Mouse (Mus musculus) embryonic stem cell, embryonic (primary cell): ENCODE results near the gene Ppp1r37.

Source experiments
- CTCF ChIA-PET, 4 experiments: fragments of 300-600 bp in 2 of 4; fragments of 350-600 bp in 2 of 4; sonication (Branson Sonifier 250); formaldehyde crosslinking; loops; one replicate each; lab custom pipeline; 2022; ENCODE audit warnings: inconsistent platforms in 2 of 4; lab: Charles Lee
- POLR2A ChIA-PET, 4 experiments: fragments of 300-600 bp in 2 of 4; fragments of 350-600 bp in 2 of 4; sonication (Branson Sonifier 250); formaldehyde crosslinking; loops; one replicate each; lab custom pipeline; 2022; ENCODE audit warnings: antibody characterized with exemption in 4 of 4, inconsistent platforms in 1 of 4; lab: Charles Lee

Gene Ppp1r37

DNA sequence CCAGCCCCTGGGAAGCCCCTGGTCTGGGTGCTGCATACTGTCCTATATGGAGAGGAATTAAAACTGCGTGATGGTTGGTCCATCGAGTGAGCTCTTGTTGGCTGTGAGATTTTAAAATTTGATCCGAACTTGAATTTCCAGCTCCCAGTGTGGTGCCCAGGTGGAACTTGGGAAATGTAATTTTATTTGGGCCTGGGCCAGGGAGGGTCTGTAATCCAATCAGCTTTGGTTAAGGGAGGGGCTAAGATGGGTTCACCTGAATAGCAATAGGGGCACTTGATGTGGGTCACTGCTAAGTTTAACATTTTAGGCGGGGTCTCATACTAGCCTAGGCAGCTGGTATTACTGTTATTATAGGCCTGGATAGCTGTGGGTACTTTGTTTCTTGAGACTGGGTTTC lies 15.6 kb upstream of the Ppp1r37 start:
- POLR2A ChIA-PET = interaction anchor here (0.5 to 4.5 kb wide), 33 partner anchors 8 to 250 kb away, joined by 3 to 33 read pairs (median 5); partner anchors contain the start of genes Clasrp (in 1 of the 4), Clptm1 (in 1 of the 4), Ppp1r37 (in 1 of the 4) and Relb (in 1 of the 4)
- CTCF ChIA-PET = interaction anchor here (1.2 to 5.1 kb wide), 7 partner anchors 11 to 173 kb away, joined by 3 to 48 read pairs (median 8); no protein-coding TSS in a partner anchor

DNA sequence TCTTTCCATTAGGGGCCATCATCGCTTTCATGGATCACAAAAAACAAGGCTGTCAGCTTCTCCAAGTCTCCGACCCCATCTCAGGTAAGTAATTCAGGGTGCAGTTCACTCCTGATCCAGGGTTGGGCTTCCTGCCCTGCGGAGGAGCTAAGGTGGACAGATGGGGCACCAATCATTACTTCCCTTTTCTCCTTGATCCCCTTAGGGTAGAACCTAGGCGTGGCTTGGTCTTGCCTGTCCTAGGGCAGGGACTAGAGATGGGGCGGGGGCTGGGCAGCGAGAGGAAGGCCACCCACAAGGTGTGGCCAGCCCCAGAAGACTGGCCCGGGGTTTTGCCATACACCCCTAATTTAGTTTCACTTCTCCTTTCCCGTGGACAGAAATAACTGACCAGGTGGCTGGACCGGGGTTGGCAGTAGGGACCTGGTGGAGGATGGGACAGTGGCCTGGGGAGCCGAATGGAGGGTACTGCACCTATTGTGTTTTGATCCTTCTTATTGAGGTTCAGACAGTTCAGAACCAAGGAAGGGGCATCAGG lies 15.1 kb upstream of the Ppp1r37 start:
- POLR2A ChIA-PET = interaction anchor here (0.5 to 4.5 kb wide), 25 partner anchors 8 to 251 kb away, joined by 3 to 33 read pairs (median 6); partner anchors contain the start of genes Clasrp (in 1 of the 4), Clptm1 (in 1 of the 4), Ppp1r37 (in 1 of the 4) and Relb (in 1 of the 4)
- CTCF ChIA-PET = interaction anchor here in 3 of 4 experiments (0.8 to 5.1 kb wide), 5 partner anchors 9 to 54 kb away, joined by 3 to 48 read pairs (median 14); no protein-coding TSS in a partner anchor

DNA sequence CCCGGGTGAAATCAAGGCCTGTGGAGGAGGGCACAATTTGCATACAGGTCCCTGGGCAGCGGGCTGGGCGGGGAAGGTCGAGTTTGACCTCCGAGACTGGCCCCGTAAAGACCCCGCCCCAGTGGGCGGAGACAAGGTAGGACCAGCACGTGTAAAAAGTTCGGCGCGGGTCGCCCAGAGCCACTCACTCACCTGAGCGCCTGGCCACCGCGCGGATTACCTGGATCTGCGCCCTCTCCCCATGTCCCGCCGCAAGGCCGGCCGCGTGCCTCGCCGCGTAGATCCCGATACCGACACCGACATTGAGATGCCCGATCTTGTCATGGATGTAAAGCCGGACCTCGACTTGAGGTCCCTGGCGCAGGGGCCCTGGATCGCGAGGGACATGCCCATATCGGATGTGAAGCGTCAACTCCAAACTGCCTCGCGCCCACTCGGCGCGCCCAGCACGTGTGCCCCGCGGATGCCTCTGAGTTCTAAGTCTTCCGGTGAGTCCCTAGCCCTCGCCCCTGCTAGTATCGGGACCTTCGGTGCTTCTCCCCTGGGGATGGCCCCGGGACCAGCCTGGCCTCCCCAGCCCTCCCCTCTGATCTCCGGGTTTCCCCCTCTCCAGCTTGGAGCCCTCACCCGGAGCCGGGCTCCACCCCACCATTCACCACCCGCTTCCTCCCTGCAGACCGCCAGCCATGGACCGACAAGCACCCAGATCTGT lies 14.4 kb upstream of the Ppp1r37 start, which contains the start of the genes Zfp296 and Gemin7:
Zfp296 (plus strand) TSS at position 147 of the 712 bp plus-strand sequence.
Gemin7 (minus strand) TSS at position 455 of the 712 bp plus-strand sequence.
- ChIA-PET POLR2A (interaction anchor here (0.6 to 4.5 kb wide), 16 partner anchors 8 to 214 kb away, joined by 3 to 33 read pairs (median 6); partner anchors contain the start of genes Ppp1r37 (in 2 of the 4), Clasrp (in 1 of the 4) and Relb (in 1 of the 4)), CTCF (interaction anchor here in 3 of 4 experiments (0.8 to 5.1 kb wide), 4 partner anchors 10 to 12 kb away, joined by 3 to 48 read pairs (median 27); no protein-coding TSS in a partner anchor)

DNA sequence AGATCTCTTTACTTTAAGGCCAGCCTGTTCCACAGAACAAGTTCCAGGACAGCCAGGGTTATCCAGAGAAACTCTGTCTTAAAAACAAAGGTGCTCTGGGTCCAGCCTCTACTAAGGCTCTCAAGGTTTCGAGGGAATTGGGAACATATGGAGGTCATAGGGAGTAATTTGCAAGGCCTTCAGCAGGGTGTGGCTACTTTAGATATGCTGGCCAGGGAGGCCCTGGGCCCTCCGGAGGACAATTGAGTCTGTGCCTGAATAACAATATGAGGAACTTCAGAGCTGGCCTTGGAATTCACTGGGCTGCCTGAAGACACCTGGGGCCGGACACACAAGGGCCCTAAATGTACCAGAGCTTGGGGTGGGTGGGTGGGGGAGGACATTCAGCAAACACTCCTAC lies 12.7 kb upstream of the Ppp1r37 start:
- CTCF ChIA-PET = interaction anchor here in 3 of 4 experiments (0.5 to 4.6 kb wide), 4 partner anchors 14 to 354 kb away, joined by 3 to 33 read pairs (median 7); no protein-coding TSS in a partner anchor
- POLR2A ChIA-PET = interaction anchor here (0.5 to 8.9 kb wide), 23 partner anchors 8 to 372 kb away, joined by 3 to 50 read pairs (median 4); partner anchors contain the start of genes Ppp1r37 (in 1 of the 4) and Tomm40 (in 1 of the 4)

DNA sequence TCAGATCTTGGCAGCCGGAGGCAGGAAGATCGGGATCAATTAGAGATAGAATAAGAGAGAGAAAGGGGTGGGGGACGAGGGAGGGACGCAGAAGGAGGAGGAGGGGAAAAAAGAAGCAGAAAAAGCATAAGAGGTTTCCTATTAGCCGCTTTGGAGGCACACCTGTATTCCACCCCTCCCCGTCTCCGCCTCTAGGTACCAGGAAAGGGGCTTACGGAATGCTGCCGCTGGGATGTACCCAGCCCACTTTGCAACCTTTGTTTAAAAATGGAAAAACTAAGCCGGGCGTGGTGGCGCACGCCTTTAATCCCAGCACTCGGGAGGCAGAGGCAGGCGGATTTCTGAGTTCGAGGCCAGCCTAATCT lies 10.9 kb upstream of the Ppp1r37 start:
- POLR2A ChIA-PET = interaction anchor here in 3 of 4 experiments (0.6 to 8.9 kb wide), 13 partner anchors 10 to 168 kb away, joined by 3 to 50 read pairs (median 4); partner anchors contain the start of gene Ppp1r37 (in 2 of the 3)
- CTCF ChIA-PET = interaction anchor here in 3 of 4 experiments (0.6 to 4.6 kb wide), 9 partner anchors 10 to 184 kb away, joined by 3 to 33 read pairs (median 4); no protein-coding TSS in a partner anchor

DNA sequence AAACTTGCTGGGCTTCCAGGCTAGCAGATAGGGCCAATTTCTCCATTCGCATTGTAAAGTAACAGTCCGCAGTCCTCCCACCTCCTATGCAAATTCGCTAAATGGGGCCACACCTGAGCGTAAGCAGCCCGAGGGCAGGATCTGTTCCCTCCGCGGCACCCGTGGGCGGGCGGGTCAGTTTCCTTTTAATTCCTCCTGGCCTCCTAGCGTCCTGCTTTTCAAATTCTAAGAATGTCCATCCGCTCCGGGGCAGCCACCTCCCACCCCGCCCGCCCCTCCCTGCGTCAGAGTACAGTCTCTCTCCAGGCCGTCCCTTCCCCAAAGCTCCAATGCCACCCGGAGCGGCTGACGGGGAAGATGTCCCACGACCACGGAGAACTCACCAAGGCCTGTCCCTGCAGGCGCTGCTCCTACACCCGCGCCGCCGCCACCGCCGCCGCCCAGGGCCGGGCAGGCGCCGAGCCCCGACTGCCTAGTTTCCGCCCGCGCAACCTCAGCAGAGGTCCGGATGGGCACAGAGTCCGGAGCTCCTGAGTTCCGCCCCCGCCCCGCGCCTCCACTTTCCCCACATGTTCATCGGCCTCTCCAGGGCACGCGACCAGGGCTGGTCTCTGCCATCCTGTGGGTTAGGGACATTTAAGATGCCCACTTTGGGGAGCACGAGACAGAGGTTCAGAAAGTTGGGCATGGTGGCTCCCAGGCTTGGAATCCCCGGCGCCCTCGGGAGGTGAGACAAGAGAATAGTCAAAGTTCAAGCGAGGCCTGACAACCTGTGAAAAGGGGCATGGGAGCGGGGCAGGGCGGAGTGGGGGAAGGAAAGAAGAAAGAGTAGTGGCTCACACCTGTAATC lies 10.3 kb upstream of the Ppp1r37 start:
- CTCF ChIA-PET = interaction anchor here in 3 of 4 experiments (0.6 to 4.6 kb wide), 13 partner anchors 10 to 196 kb away, joined by 3 to 33 read pairs (median 3); partner anchors contain the start of gene Ppp1r37 (in 2 of the 3)

DNA sequence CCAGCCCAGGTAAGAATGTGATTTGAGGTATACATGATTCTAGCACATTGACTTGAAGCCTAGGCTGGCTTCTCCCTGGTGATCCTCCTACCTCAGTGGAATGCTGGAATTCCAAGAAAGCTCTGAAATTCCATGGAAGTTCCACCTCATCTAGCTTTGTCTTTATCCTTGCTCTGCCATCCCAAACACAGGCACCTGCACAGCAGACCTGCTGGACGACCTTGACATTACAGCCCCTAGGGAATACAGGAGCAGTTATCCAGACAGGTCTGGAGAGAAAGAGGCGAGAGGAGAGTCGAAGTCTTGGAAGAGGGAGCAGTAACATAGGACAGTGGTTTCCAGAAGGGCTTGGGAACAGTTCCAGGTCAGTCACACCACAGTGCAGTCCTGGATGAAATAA lies 6.8 kb upstream of the Ppp1r37 start:
- POLR2A ChIA-PET = interaction anchor here in 3 of 4 experiments (0.6 to 8.9 kb wide), 20 partner anchors 8 to 175 kb away, joined by 3 to 50 read pairs (median 4); partner anchors contain the start of genes Apoe (in 1 of the 3), Bloc1s3 (in 1 of the 3), Clasrp (in 1 of the 3) and Ppp1r37 (in 1 of the 3)

More for the DNA sequence above, 10.3 kb upstream of the Ppp1r37 start:
- POLR2A ChIA-PET = interaction anchor here (0.6 to 8.9 kb wide), 21 partner anchors 10 to 247 kb away, joined by 3 to 50 read pairs (median 3); partner anchors contain the start of genes Clasrp (in 2 of the 4), Ppp1r37 (in 2 of the 4), Apoe (in 1 of the 4) and Nkpd1 (in 1 of the 4)

DNA sequence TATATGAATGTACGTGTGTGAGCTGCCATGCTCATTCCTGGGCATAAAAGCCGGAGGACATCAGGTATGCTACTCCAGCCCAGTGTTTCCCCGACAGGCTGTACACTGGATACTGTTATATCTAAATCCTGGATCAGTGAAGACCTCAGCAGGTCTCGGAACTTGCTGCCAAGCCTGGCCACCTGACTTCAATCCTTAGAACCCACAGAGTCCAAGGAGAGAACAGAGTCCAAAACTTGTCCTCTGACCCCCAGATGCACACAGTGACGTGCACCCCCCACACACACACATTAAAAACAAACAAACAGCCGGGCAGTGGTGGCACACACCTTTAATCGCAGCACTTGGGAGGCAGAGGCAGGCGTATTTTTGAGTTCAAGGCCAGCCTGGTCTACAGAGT lies 4.5 kb upstream of the Ppp1r37 start:
- CTCF ChIA-PET = interaction anchor here in 3 of 4 experiments (0.6 to 2.1 kb wide), 3 partner anchors 22 to 78 kb away, joined by 3 to 6 read pairs (median 3); no protein-coding TSS in a partner anchor

More for the DNA sequence above, 6.8 kb upstream of the Ppp1r37 start:
- CTCF ChIA-PET = interaction anchor here in 3 of 4 experiments (0.5 to 2.8 kb wide), 17 partner anchors 11 to 170 kb away, joined by 3 to 17 read pairs (median 4); no protein-coding TSS in a partner anchor

DNA sequence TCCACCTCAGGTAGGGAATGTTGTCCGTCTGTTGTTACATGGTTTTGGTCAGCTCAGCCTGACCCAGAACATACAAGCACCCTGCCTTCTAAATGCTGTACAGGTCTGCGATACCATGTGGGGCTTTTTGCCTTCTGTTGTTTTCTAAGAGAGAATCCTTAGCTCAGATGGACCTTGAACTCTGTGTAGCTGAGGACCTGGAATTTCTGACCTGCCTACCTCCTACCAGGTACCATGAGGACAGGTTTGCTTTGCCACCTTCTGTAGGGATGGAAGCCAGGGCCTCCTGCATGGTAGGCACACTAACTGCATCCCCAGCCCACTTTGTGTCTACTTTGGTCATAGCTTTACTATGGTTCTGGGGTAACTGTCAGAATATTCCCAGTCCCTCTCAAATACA lies 2.9 kb upstream of the Ppp1r37 start:
- POLR2A ChIA-PET = interaction anchor here in 3 of 4 experiments (0.6 to 1.6 kb wide), 4 partner anchors 26 to 141 kb away, joined by 3 to 4 read pairs (median 4); no protein-coding TSS in a partner anchor
- CTCF ChIA-PET = interaction anchor here in 3 of 4 experiments (0.6 to 1.7 kb wide), 3 partner anchors 21 to 160 kb away, joined by 5 to 7 read pairs (median 5); partner anchors contain the start of gene Ckm (in 1 of the 3)

More for the DNA sequence above, 4.5 kb upstream of the Ppp1r37 start:
- POLR2A ChIA-PET = interaction anchor here in 1 of 4 experiments (0.6 to 8.9 kb wide), 3 partner anchors 7 to 160 kb away, joined by 3 to 50 read pairs (median 5); partner anchors contain the start of gene Ppp1r37

DNA sequence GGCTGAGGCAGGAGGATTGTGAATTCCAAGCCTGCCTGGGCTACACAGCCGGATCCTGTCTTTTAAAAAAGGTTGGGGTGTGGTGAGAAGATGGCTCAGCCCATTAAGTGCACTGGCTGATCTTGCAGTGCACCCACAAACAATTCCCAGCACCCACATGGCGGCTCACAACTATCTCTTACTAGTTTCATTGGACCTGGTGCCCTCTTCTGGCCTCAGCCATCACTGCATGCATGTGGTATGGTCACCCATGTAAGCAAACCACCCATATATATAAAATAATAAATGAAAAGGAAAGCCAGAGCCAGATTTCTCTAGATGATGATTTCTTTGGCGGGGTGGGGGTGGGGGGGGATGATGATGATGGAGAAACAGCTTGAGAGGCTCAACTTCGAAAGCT lies 1.6 kb upstream of the Ppp1r37 start:
- CTCF ChIA-PET = interaction anchor here in 3 of 4 experiments (0.6 to 4.4 kb wide), 8 partner anchors 9 to 191 kb away, joined by 3 to 31 read pairs (median 6); no protein-coding TSS in a partner anchor

DNA sequence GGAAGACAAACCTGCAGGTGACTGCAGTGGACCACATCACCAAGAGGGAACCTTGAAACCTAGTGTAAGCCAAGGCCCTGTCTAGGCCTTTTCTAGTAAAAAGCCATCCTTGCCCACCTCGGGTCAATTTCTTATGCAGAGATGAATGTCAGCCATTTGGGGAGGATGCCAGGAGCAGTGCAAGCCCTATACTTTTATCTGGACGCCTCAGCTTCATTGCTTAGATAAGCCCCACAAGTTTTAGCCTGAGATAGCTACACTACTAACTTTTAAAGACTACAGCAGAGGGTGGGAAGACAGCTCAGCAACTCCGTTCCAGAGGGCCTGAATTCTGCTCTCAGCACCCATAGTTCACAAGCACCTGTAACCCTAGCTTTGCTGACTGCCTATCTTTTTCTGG lies 1.0 kb upstream of the Ppp1r37 start:
- POLR2A ChIA-PET = interaction anchor here in 2 of 4 experiments (0.7 to 3.2 kb wide), 9 partner anchors 15 to 137 kb away, joined by 3 to 17 read pairs (median 4); partner anchors contain the start of genes Apoe (in 1 of the 2), Gemin7 (in 1 of the 2) and Zfp296 (in 1 of the 2)
- CTCF ChIA-PET = interaction anchor here in 3 of 4 experiments (0.9 to 4.4 kb wide), 8 partner anchors 8 to 158 kb away, joined by 3 to 31 read pairs (median 4); no protein-coding TSS in a partner anchor

More for the DNA sequence above, 1.6 kb upstream of the Ppp1r37 start:
- POLR2A ChIA-PET = interaction anchor here (0.5 to 1.7 kb wide), 10 partner anchors 15 to 213 kb away, joined by 3 to 6 read pairs (median 3); partner anchors contain the start of gene Apoe (in 1 of the 4)

DNA sequence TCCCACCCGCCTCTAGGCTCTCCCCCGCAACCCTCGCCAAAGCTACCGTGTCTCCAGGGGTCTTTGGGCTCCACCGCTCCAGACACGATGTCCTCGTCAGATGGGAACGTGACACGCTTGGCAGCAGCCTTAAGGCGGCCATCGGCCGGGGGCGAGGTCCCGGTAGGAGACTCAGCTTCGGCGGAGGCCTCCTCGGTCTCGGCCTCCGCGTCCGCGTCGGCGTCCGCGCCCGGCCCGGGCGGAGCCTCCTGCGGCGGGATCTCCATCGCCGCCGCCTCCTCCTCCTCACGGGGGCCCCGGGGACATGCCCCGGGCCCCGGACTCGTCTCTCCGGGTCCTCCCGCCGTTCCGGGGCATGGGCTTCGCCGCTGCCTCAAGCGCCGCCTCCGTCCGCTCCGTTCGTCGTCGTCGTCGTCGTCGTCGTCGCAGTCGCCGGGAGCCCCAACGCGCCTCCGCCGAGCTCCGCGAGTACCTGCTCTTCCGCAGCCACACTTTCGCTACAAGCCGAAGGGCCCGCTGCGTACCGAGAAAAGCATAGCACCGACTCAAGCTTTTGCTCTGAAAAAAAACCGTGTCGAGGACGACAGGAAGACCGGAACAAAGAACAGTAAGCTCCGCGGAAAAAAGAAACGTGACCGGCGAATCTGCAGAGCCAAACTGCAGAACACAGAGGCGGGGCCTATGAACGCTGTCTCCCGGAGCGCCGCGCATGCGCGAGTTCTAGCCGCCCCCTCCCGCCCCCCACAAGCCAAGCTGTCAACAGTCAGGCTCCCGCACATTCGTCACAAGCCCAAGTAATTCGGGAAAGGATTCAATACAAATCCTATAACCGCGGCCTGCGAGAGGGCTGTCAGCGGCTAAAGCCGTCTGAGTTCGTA lies 872 bp downstream of the Ppp1r37 start:
- POLR2A ChIA-PET = interaction anchor here (0.6 to 5.8 kb wide), 50 partner anchors 8 to 668 kb away, joined by 3 to 50 read pairs (median 4); partner anchors contain the start of genes Tomm40 (in 2 of the 4), Bloc1s3 (in 1 of the 4), Clptm1 (in 1 of the 4) and Gemin7 (in 1 of the 4)
- CTCF ChIA-PET = interaction anchor here (0.6 to 4.4 kb wide), 27 partner anchors 10 to 469 kb away, joined by 3 to 31 read pairs (median 4); no protein-coding TSS in a partner anchor

DNA sequence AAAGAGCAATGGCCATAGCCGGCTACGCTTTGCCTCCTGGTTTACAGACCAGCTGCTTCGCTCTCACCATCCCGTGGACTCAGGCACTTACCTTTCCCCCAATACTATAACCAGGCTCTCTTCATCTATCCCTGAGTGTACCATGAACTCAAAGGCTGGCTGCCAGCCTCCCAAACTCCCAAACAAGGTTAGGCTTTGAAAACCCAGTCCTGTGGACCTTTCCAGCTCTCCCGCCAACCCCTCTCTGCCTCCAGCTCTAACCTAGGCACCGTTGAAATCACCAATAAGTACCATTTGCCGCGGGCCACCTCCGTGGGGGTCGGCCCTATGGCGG lies 1.5 kb downstream of the Ppp1r37 start:
- POLR2A ChIA-PET = interaction anchor here (0.6 to 5.8 kb wide), 32 partner anchors 8 to 444 kb away, joined by 3 to 50 read pairs (median 4); partner anchors contain the start of genes Bloc1s3 (in 1 of the 4), Clptm1 (in 1 of the 4), Gemin7 (in 1 of the 4) and Nkpd1 (in 1 of the 4)
- CTCF ChIA-PET = interaction anchor here in 3 of 4 experiments (0.7 to 4.4 kb wide), 16 partner anchors 13 to 118 kb away, joined by 3 to 31 read pairs (median 4); no protein-coding TSS in a partner anchor

DNA sequence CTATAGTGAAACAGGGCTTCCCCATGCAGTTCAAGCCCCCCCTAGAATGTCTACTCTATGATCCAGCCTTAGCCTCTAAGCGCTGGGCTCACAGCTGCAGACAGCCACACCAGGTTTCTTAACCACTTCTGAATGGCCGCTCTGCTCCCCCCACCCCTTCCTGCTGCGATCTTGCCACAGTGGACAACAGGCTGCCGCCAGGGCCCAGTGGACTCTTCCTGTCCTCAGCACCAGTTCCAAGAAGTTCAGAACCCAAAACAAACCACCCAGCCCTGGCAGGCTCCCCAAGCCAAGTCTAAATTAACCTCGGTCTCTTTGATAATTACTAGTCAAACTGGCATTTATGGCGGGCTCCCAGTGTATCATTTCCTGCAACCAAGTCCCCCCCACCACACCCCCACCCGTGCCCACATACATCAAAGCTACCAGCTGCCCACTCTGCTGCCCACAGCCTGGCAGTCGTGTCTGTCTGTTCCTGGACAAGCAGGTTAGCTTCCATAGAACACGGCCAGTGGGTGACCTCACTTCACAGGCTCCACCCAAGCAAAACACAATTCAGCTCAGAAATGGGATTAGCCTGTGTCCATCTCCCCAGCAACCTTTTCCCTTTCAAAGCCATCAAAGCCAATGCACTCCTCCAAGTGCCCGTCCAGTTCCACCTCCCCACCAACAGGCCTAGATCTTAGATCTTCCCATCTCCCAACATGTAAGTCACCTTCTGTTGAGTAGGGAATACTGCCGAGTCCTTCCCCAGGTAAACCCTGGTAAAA lies 2.2 kb downstream of the Ppp1r37 start:
- CTCF ChIA-PET = interaction anchor here in 3 of 4 experiments (0.5 to 4.4 kb wide), 13 partner anchors 8 to 197 kb away, joined by 3 to 31 read pairs (median 4); no protein-coding TSS in a partner anchor
- POLR2A ChIA-PET = interaction anchor here (0.6 to 5.8 kb wide), 18 partner anchors 9 to 274 kb away, joined by 3 to 50 read pairs (median 5); partner anchors contain the start of gene Nkpd1 (in 1 of the 4)
